Mouse (Mus musculus): ENCODE results near the gene Prmt3. TPM values are rescaled to one million over a fixed set of nuclear protein-coding genes. Genes with fewer than 3 reads are reported as not detected.

The Prmt3 gene
- polyA plus RNA-seq (2014; fragmentation: Illumina TruSeq; extraction: RNeasy Lipid Tissue Mini Kit (QIAGEN cat#74804); ENCODE audit: low read depth, low replicate concordance): 9.0 TPM

DNA sequence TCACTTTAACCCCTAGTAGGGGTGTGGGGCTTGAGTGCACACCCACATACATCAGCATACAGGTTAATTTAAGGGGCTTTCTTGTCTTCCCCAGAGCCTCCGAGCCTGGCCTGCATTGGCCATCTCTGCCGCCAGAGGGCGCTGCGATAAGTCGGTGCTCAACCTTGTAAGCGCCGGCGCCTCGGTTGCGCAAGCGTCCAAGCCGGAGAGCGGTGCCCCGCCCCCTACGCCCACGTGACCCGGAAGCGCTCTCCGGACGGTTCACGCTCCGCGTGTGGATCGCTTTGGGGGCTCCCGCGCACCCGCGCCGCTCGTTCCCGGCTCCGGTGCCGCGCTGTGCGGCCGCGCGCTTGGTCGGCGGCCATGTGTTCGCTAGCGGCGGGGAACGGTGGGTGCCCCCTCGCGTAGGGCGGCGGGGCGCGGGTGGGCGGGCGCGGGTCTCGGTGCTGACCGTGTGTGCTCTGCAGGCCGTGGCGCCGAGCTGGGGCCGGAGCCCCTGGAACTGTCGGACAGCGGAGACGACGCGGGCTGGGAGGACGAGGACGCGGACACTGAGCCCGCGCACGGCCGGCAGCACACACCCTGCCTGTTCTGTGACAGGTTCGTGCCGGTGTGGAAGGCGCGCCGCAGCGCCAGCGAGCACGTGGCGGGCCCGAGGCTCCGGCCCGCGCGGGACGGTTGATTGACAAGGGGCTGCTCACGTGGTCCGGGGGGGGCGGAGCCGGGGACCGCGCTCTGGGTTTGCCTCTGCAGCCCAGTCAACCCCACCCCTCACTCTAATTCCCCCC, at the start of gene Prmt3:
Prmt3 (plus strand) TSS at position 233 of the 788 bp plus-strand sequence.

DNA sequence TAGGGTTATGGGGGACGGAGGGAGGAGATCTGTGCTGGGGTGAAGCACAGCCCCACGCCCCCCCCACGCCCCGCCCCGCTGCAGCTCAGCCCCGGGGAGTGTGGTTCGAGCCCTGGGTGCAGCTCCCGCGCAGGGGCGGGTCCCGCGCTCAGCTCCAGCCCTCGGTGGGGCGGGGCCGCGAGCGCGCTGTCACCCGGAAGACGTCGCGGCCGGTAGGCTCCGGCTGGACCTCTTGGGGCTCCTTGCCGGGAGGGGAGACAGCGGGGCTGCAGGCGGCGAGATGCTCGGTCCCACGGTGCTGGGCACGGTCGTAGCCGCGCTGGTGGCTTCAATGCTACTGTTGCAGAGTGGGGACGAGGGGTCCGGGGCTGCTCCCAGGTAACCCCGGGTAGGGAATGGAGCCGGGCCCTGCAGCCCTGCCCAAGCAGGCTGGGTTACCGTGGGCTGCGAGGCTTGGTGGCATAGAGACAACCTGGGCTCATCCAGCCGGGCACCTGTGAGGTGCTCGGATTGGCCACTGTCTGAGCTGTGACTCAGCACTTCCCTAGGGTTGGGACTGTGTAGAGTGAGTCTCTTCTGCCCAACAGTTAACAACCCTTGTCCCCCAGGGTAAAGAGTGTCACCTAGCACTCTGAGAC, 19.1 kb upstream of the Prmt3 start, which contains the start of gene Htatip2:
Htatip2 (plus strand) TSS at position 182 of the 638 bp plus-strand sequence.

Other genes starting within 250 kb of the Prmt3 start
- gene Dbx1, start 141.5 kb upstream of the Prmt3 start, polyA plus RNA-seq (2014; fragmentation: Illumina TruSeq; extraction: RNeasy Lipid Tissue Mini Kit (QIAGEN cat#74804); ENCODE audit: low read depth, low replicate concordance): not detected
- gene Htatip2, start 19.2 kb upstream of the Prmt3 start, polyA plus RNA-seq (2014; fragmentation: Illumina TruSeq; extraction: RNeasy Lipid Tissue Mini Kit (QIAGEN cat#74804); ENCODE audit: low read depth, low replicate concordance): 15.5 TPM
- not detected for gene Slc6a5, start 131.8 kb downstream of the Prmt3 start, polyA plus RNA-seq (2014; fragmentation: Illumina TruSeq; extraction: RNeasy Lipid Tissue Mini Kit (QIAGEN cat#74804); ENCODE audit: low read depth, low replicate concordance)
- not detected for gene Nell1, start 196.5 kb downstream of the Prmt3 start, polyA plus RNA-seq (2014; fragmentation: Illumina TruSeq; extraction: RNeasy Lipid Tissue Mini Kit (QIAGEN cat#74804); ENCODE audit: low read depth, low replicate concordance)

Measured in liver, adult 10 weeks (tissue).